ENCODE assay signal across 8 mouse cellular contexts in genomic region chr3:105674595-105675218, GRCm38 (mm10). TPM values are rescaled to one million over a fixed set of nuclear protein-coding genes. Genes with fewer than 3 reads are reported as not detected.
DNase-seq lines count a peak whose midpoint lies in the region; ATAC-seq lines count a peak whose summit lies in the region.
"Had no signal": no experiment of that assay in that cellular context is flagged by ENCODE, and none has a peak within 500 bp of the region (broad histone marks: within the 10 kb centered on the region; RNA-seq: fewer than 3 reads in every experiment).

No protein-coding gene starts in this region.

- H3K9ac ChIP-seq in forebrain, embryonic 15.5 days (replicated peaks), result no peak overlapping the region
- no peak overlapping the region for H3K9ac ChIP-seq in hindbrain, embryonic 16.5 days (ENCODE audit: low read depth, low read length)
- H3K9ac ChIP-seq: liver, embryonic 15.5 days had no signal

- DNase-seq in NIH3T3 (ENCODE audit: low read depth), result peak; percentile 91
- DNase-seq in cerebellum, adult 11 months, result peak; percentile 60
- peak; percentile 57 to 90 for DNase-seq in layer of hippocampus, postnatal 14 days (ENCODE audit: low spot score in 2 of 2)
- DNase-seq in lung, postnatal 36 days, result peak; percentile 89
- DNase-seq in right cerebral cortex, adult 2 months (ENCODE audit: low spot score in 2 of 2), result peak; percentile 78 to 79

- no peak overlapping the region for H3K4me3 ChIP-seq in forebrain, embryonic 15.5 days
- no peak overlapping the region for H3K4me3 ChIP-seq in hindbrain, embryonic 16.5 days (ENCODE audit: low read length)
- H3K4me3 ChIP-seq: liver, embryonic 15.5 days had no signal

- peaks cover 31% of the 10 kb centered on the region for H3K36me3 ChIP-seq in forebrain, embryonic 15.5 days
- H3K36me3 ChIP-seq in hindbrain, embryonic 16.5 days (ENCODE audit: control insufficient read depth, insufficient read depth, low read length), result peaks cover 16% of the 10 kb centered on the region

- H3K4me1 ChIP-seq in forebrain, embryonic 15.5 days, result no peaks in the 10 kb centered on the region
- H3K4me1 ChIP-seq in hindbrain, embryonic 16.5 days (ENCODE audit: control insufficient read depth, insufficient read depth, low read depth, low read length), result no peaks in the 10 kb centered on the region
- H3K4me1 ChIP-seq: liver, embryonic 15.5 days had no signal

- ATAC-seq in forebrain, embryonic 15.5 days (replicated peaks), result peak; percentile 87
- ATAC-seq in hindbrain, embryonic 16.5 days, result peak; percentile 91

- H3K4me2 ChIP-seq in forebrain, embryonic 15.5 days (replicated peaks), result no peak overlapping the region
- no peak overlapping the region for H3K4me2 ChIP-seq in hindbrain, embryonic 16.5 days (ENCODE audit: low read length)
- H3K4me2 ChIP-seq: liver, embryonic 15.5 days had no signal

- no peaks in the 10 kb centered on the region for H3K9me3 ChIP-seq in forebrain, embryonic 15.5 days
- no peaks in the 10 kb centered on the region for H3K9me3 ChIP-seq in hindbrain, embryonic 16.5 days (ENCODE audit: control insufficient read depth, low read length)
- H3K9me3 ChIP-seq: liver, embryonic 15.5 days had no signal

- no peak overlapping the region for H3K27ac ChIP-seq in forebrain, embryonic 15.5 days (replicated peaks)
- no peak overlapping the region for H3K27ac ChIP-seq in hindbrain, embryonic 16.5 days (ENCODE audit: low read depth, low read length)
- H3K27ac ChIP-seq: liver, embryonic 15.5 days had no signal

- WGBS in forebrain, embryonic 15.5 days, result 20% methylated on average over 7 of the region's 7 CpGs
- WGBS in hindbrain, embryonic 16.5 days, result 19% methylated on average over 7 of the region's 7 CpGs

- no peaks in the 10 kb centered on the region for H3K27me3 ChIP-seq in forebrain, embryonic 15.5 days
- no peaks in the 10 kb centered on the region for H3K27me3 ChIP-seq in hindbrain, embryonic 16.5 days (replicated peaks; ENCODE audit: control insufficient read depth, insufficient read depth, low read length)
- H3K27me3 ChIP-seq: liver, embryonic 15.5 days had no signal

RNA-seq across cellular contexts. Expression of gene Ddx20, which starts 12.7 kb away (rescaled TPM):
- 31.6 and 33.6 TPM in 2 replicates for polyA plus RNA-seq in forebrain, embryonic 15.5 days (2015; fragmentation: Nextera tagmentation; extraction: Ambion mirVana)
- 19.4 and 21.9 TPM in 2 replicates for polyA plus RNA-seq in hindbrain, embryonic 16.5 days (2015; fragmentation: Nextera tagmentation; extraction: Ambion mirVana)
- total RNA-seq in layer of hippocampus, postnatal 14 days (2021), result 10 to 100 TPM in 1 of 2 experiments, 1 to 10 TPM in 1; 9.5 to 12.3 TPM

RNA-seq across cellular contexts. Expression of gene Inka2, which starts 29.7 kb away (rescaled TPM):
- polyA plus RNA-seq in forebrain, embryonic 15.5 days (2015; fragmentation: Nextera tagmentation; extraction: Ambion mirVana), result 3.1 and 3.3 TPM in 2 replicates
- polyA plus RNA-seq in hindbrain, embryonic 16.5 days (2015; fragmentation: Nextera tagmentation; extraction: Ambion mirVana), result 13.7 and 13.9 TPM in 2 replicates
- total RNA-seq in layer of hippocampus, postnatal 14 days (2021), result 10 to 100 TPM; 50.0 to 50.9 TPM
